Mouse (Mus musculus) MEL (cell line): ENCODE measurements at regions not wholly inside any gene's neighbourhood (a gene's known extent, or its start where the extent isn't known, plus 50 kb on each side); places are given as distances from the start of the nearest gene placed in this dataset.

Experiments used
- MXI1 ChIP-seq: IDR thresholded peaks from 2 replicates; pipeline ENCODE4 v1.6.1; 2011; ENCODE audit warnings: mild to moderate bottlenecking, low read depth, low read length, improper control_type of control experiment
- POLR2A ChIP-seq, 2 experiments: IDR thresholded peaks; 2 replicates each; pipeline ENCODE4 v1.6.1; 2011 to 2012; ENCODE audit warnings: low read length in 2 of 2, mild to moderate bottlenecking in 2 of 2, control low read depth in 1 of 2, improper control_type of control experiment in 1 of 2, low read depth in 1 of 2, moderate library complexity in 1 of 2; ENCODE audit not compliant: control insufficient read depth in 1 of 2, insufficient read depth in 1 of 2, poor library complexity in 1 of 2

GRCm38 (mm10) chr1:78894301-78894700 is 77.7 kb downstream of the Kcne4 start:
- no peak for TF ChIP-seq MXI1
- TF ChIP-seq POLR2A (IDR thresholded peaks at IDR 0.05; ENCODE audit: control insufficient read depth in 1 of 2, insufficient read depth in 1 of 2, low read depth in 1 of 2, low read length in 2 of 2, poor library complexity in 1 of 2): no peak
